Mouse (Mus musculus): Measurements from ENCODE around the gene Gde1. TPM values are rescaled to one million over a fixed set of nuclear protein-coding genes. Genes with fewer than 3 reads are reported as not detected.

Gene Gde1
- polyA plus RNA-seq, 1 experiment from 2014 or later, result 78.2 TPM

DNA sequence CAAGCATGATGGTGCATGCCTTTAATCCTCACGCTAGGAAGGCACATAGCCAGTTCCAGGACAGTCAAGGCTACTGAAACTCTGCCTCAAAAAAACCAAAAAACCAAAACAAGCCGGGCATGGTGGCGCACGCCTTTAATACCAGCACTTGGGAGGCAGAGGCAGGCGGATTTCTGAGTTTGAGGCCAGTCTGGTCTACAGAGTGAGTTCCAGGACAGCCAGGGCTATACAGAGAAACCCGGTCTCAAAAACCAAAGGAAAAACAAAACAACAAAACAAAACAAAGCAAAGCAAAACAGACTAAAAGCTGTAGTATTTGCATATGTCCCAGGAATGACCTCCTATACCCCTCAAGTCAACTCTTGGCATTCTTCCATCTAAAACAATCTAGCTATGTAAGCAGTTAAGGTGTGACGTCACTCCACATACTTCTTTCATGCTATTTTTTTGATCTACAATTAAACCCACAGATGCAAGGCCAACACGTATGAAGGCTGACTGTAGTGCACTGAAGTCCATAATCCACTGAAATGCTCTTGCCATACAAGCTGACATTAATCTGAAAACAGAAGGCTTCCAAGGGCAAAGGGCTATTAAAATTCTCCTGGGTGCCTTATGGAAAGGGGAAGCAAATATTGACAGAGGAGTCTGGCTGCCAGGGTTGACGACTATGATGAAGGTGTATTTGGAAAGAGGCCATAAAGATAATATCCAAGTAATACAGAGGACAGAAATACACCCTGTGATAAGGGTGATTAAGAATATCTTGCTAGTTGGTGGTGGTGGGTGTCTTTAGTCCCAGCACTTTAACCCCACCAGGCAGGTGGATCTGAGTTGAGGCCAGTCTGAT lies 1.4 kb downstream of the Gde1 start:
- H3K27ac ChIP-seq, result no peak overlapping the region
- H3K9me3 ChIP-seq, result no peaks in the 10 kb centered on the region
- H3K36me3 ChIP-seq, result no peaks in the 10 kb centered on the region
- H3K4me1 ChIP-seq, result peaks cover 18% of the 10 kb centered on the region
- no peak overlapping the region; the same call in 1 of the 2 replicates for H3K9ac ChIP-seq
- H3K27me3 ChIP-seq, result no peaks in the 10 kb centered on the region
- peak overlapping the region; percentile 85 for H3K4me2 ChIP-seq
- 75% methylated on average over 9 of the region's 9 CpGs for WGBS
- ATAC-seq (ENCODE audit: insufficient number of reproducible peaks, low FRiP score, low TSS enrichment, low read depth), result no peak
- H3K4me3 ChIP-seq, result peak overlapping the region; percentile 92

GRCm38 (mm10) chr7:118703144-118703561 lies 2.4 kb downstream of the Gde1 start:
- Histone ChIP-seq H3K4me3 (no peak overlapping the region), H3K9ac (no peak overlapping the region), H3K27ac (no peak overlapping the region), H3K9me3 (no peaks in the 10 kb centered on the region), H3K4me1 (peaks cover 18% of the 10 kb centered on the region), H3K27me3 (no peaks in the 10 kb centered on the region), H3K36me3 (no peaks in the 10 kb centered on the region), H3K4me2 (no peak overlapping the region)
- no peak for ATAC-seq (ENCODE audit: insufficient number of reproducible peaks, low FRiP score, low TSS enrichment, low read depth)
- WGBS, result 87% methylated on average over 15 of the region's 15 CpGs

- no peak overlapping the region for H3K4me2 ChIP-seq
- ATAC-seq (ENCODE audit: insufficient number of reproducible peaks, low FRiP score, low TSS enrichment, low read depth), result no peak
- H3K9me3 ChIP-seq, result no peaks in the 10 kb centered on the region
- WGBS, result 89% methylated on average over 9 of the region's 9 CpGs
- no peaks in the 10 kb centered on the region for H3K27me3 ChIP-seq
- no peaks in the 10 kb centered on the region for H3K4me1 ChIP-seq
- no peak overlapping the region for H3K27ac ChIP-seq
- H3K9ac ChIP-seq, result no peak overlapping the region
- H3K4me3 ChIP-seq, result no peak overlapping the region
- peaks cover 35% of the 10 kb centered on the region for H3K36me3 ChIP-seq
These were observed 6.7 kb downstream of the Gde1 start for GRCm38 (mm10) chr7:118698882-118699281.

GRCm38 (mm10) chr7:118697168-118697567 lies 8.4 kb downstream of the Gde1 start:
- Histone ChIP-seq H3K27ac (no peak overlapping the region), H3K36me3 (peaks cover 44% of the 10 kb centered on the region), H3K9ac (no peak overlapping the region), H3K4me1 (no peaks in the 10 kb centered on the region), H3K4me3 (no peak overlapping the region), H3K4me2 (no peak overlapping the region), H3K9me3 (no peaks in the 10 kb centered on the region), H3K27me3 (no peaks in the 10 kb centered on the region)
- WGBS, result 71% methylated on average over 4 of the region's 4 CpGs
- no peak for ATAC-seq (ENCODE audit: insufficient number of reproducible peaks, low FRiP score, low TSS enrichment, low read depth)

DNA sequence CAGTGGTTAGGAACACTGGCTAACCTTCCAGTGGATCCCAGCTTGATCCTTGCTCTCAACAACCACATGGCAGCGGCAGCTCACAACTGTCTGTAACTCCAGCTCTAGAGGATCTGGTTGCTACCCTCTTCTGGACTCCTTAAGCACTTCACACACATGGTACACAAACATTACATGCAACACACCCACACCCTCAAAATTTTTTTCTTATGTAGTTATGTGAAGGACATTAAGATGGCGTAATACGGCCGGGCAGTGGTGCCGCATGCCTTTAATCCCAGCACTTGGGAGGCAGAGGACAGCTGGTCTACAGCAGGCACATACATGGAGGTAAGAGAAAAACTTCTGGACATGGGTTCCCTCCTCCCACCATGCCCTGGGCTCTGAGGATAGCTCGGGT lies 9.4 kb downstream of the Gde1 start:
- WGBS, result 95% methylated on average over 6 of the region's 6 CpGs
- no peaks in the 10 kb centered on the region for H3K4me1 ChIP-seq
- peaks cover 54% of the 10 kb centered on the region for H3K36me3 ChIP-seq
- no peak overlapping the region for H3K9ac ChIP-seq
- H3K4me3 ChIP-seq, result no peak overlapping the region
- no peak overlapping the region for H3K27ac ChIP-seq
- H3K27me3 ChIP-seq, result no peaks in the 10 kb centered on the region
- no peaks in the 10 kb centered on the region for H3K9me3 ChIP-seq
- ATAC-seq (ENCODE audit: insufficient number of reproducible peaks, low FRiP score, low TSS enrichment, low read depth), result no peak
- H3K4me2 ChIP-seq, result no peak overlapping the region

GRCm38 (mm10) chr7:118691287-118691686 lies 14.3 kb downstream of the Gde1 start:
- Histone ChIP-seq H3K27me3 (no peaks in the 10 kb centered on the region), H3K9me3 (no peaks in the 10 kb centered on the region), H3K4me2 (no peak overlapping the region), H3K27ac (no peak overlapping the region), H3K9ac (no peak overlapping the region), H3K4me3 (no peak overlapping the region), H3K4me1 (no peaks in the 10 kb centered on the region), H3K36me3 (peaks cover 78% of the 10 kb centered on the region)
- WGBS, result 95% methylated on average over 2 of the region's 2 CpGs
- no peak for ATAC-seq (ENCODE audit: insufficient number of reproducible peaks, low FRiP score, low TSS enrichment, low read depth)

DNA sequence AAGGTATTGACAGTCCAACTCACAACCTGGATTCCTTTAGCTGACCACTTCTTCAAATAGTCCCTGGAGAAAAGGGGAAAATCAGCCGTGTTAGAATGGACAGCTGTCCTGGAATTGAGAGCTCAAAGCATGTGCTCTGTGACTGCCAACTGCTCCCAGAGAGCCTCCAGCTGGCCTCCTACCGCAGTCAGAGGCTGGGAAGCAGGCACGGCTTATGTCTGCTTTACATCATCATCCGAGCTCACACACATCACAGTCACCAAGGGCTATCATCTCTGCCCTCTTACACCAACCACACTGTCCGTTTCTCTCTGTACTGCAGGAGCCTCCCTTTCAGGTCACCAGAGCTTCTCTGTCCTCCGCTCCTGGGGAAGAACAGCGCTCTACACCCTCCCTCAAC lies 16.5 kb downstream of the Gde1 start:
- no peak for ATAC-seq (ENCODE audit: insufficient number of reproducible peaks, low FRiP score, low TSS enrichment, low read depth)
- Histone ChIP-seq H3K27me3 (no peaks in the 10 kb centered on the region), H3K27ac (no peak overlapping the region), H3K9ac (no peak overlapping the region), H3K36me3 (peaks cover 60% of the 10 kb centered on the region), H3K4me2 (no peak overlapping the region), H3K4me1 (no peaks in the 10 kb centered on the region), H3K9me3 (no peaks in the 10 kb centered on the region), H3K4me3 (no peak overlapping the region)
- WGBS, result 83% methylated on average over 7 of the region's 7 CpGs

GRCm38 (mm10) chr7:118688199-118688598 lies 17.4 kb downstream of the Gde1 start:
- Histone ChIP-seq H3K4me2 (no peak overlapping the region), H3K9me3 (no peaks in the 10 kb centered on the region), H3K4me1 (no peaks in the 10 kb centered on the region), H3K36me3 (peaks cover 55% of the 10 kb centered on the region), H3K27ac (no peak overlapping the region), H3K27me3 (no peaks in the 10 kb centered on the region), H3K9ac (no peak overlapping the region), H3K4me3 (no peak overlapping the region)
- no peak for ATAC-seq (ENCODE audit: insufficient number of reproducible peaks, low FRiP score, low TSS enrichment, low read depth)
- 22% methylated on average over 5 of the region's 5 CpGs for WGBS

GRCm38 (mm10) chr7:118676826-118677225 lies 28.8 kb downstream of the Gde1 start:
- Histone ChIP-seq H3K4me2 (no peak overlapping the region), H3K9ac (no peak overlapping the region), H3K9me3 (no peaks in the 10 kb centered on the region), H3K36me3 (no peaks in the 10 kb centered on the region), H3K27me3 (no peaks in the 10 kb centered on the region), H3K4me3 (no peak overlapping the region), H3K27ac (no peak overlapping the region), H3K4me1 (no peaks in the 10 kb centered on the region)
- WGBS, result 85% methylated on average over 4 of the region's 4 CpGs
- no peak for ATAC-seq (ENCODE audit: insufficient number of reproducible peaks, low FRiP score, low TSS enrichment, low read depth)

GRCm38 (mm10) chr7:118670142-118670541 lies 35.4 kb downstream of the Gde1 start:
- no peak overlapping the region for H3K27ac ChIP-seq
- H3K4me2 ChIP-seq, result no peak overlapping the region
- no peak overlapping the region for H3K9ac ChIP-seq
- no peaks in the 10 kb centered on the region for H3K36me3 ChIP-seq
- 66% methylated on average over 4 of the region's 4 CpGs for WGBS
- no peak overlapping the region for H3K4me3 ChIP-seq
- ATAC-seq (ENCODE audit: insufficient number of reproducible peaks, low FRiP score, low TSS enrichment, low read depth), result no peak
- no peaks in the 10 kb centered on the region for H3K27me3 ChIP-seq
- no peaks in the 10 kb centered on the region for H3K9me3 ChIP-seq
- no peaks in the 10 kb centered on the region for H3K4me1 ChIP-seq

DNA sequence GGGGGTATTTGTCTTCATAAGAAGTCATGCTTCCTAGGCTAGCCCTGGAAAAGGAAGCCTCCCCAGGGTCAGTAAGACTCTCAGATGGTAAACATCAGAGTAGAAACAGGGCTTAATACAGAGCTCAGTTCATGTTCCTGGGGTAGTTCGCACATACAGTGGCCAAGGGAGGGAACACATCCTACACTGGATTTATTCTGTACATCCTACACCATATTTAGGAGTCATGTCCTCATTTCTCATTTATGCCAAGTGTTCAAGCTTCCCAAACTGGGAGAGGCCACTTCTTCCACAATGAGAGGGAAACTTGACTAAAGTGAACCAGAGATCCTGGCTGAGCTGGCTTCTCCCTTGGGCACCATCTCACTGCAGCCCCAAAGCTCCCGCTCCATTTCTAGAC lies 37.8 kb downstream of the Gde1 start:
- 94% methylated on average over 2 of the region's 2 CpGs for WGBS
- Histone ChIP-seq H3K9me3 (no peaks in the 10 kb centered on the region), H3K9ac (no peak overlapping the region), H3K4me2 (no peak overlapping the region), H3K4me1 (no peaks in the 10 kb centered on the region), H3K36me3 (no peaks in the 10 kb centered on the region), H3K27ac (no peak overlapping the region), H3K4me3 (no peak overlapping the region), H3K27me3 (no peaks in the 10 kb centered on the region)
- no peak for ATAC-seq (ENCODE audit: insufficient number of reproducible peaks, low FRiP score, low TSS enrichment, low read depth)

DNA sequence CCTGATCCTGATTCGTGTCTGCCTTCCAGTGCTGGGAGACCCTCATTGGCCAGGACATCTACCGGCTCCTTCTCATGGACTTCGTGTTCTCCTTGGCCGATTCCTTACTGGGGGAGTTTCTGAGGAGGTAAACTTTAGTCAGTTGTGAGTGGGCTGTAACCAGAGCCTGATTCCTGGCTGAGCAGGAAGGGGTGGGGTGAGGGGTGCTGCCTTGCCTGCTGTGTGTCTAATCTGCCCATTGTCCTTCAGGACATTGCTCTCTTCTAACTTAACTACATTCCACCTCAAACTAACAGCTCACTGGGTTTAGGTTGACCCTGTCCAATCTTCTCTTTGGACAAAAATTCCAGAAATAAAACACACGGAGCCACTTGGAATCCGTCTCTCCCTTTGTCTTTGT lies 48.8 kb downstream of the Gde1 start:
- no peak overlapping the region for H3K4me2 ChIP-seq
- H3K9me3 ChIP-seq, result no peaks in the 10 kb centered on the region
- 46% methylated on average over 6 of the region's 6 CpGs for WGBS
- H3K27ac ChIP-seq, result no peak overlapping the region
- ATAC-seq (ENCODE audit: insufficient number of reproducible peaks, low FRiP score, low TSS enrichment, low read depth), result no peak
- no peaks in the 10 kb centered on the region for H3K4me1 ChIP-seq
- no peaks in the 10 kb centered on the region for H3K27me3 ChIP-seq
- no peak overlapping the region for H3K9ac ChIP-seq
- H3K36me3 ChIP-seq, result no peaks in the 10 kb centered on the region
- H3K4me3 ChIP-seq, result no peak overlapping the region
